Mouse (Mus musculus) MEL (cell line): ENCODE results near the gene Gje1.

Source experiments
- CHD2 ChIP-seq: IDR thresholded peaks from 2 replicates; pipeline ENCODE4 v1.6.1; 2011; ENCODE audit warnings: low read length, improper control_type of control experiment
- CTCF ChIP-seq, 3 experiments: IDR thresholded peaks in 2 of 3; conservative IDR thresholded peaks in 1 of 3; 2 replicates each; pipeline ENCODE4 v1.5.1; 2011 to 2012; ENCODE audit warnings: low read length in 3 of 3, low read depth in 2 of 3, mild to moderate bottlenecking in 2 of 3, improper control_type of control experiment in 1 of 3, inconsistent platforms in 1 of 3, mixed read lengths in 1 of 3, moderate library complexity in 1 of 3; ENCODE audit not compliant: control insufficient read depth in 1 of 3, insufficient read depth in 1 of 3, poor library complexity in 1 of 3, severe bottlenecking in 1 of 3
- HCFC1 ChIP-seq: IDR thresholded peaks from 2 replicates; pipeline ENCODE4 v1.6.1; 2012; ENCODE audit warnings: low read depth, mild to moderate bottlenecking, inconsistent platforms, low read length, improper control_type of control experiment, moderate library complexity
- JUND ChIP-seq: IDR thresholded peaks from 2 replicates; pipeline ENCODE4 v1.6.1; 2011; ENCODE audit warnings: low read depth, mild to moderate bottlenecking, improper control_type of control experiment, low read length
- MAZ ChIP-seq: IDR thresholded peaks from 2 replicates; pipeline ENCODE4 v1.6.1; 2012; ENCODE audit warnings: low read depth, mild to moderate bottlenecking, inconsistent platforms, low read length, improper control_type of control experiment
- MXI1 ChIP-seq: IDR thresholded peaks from 2 replicates; pipeline ENCODE4 v1.6.1; 2011; ENCODE audit warnings: mild to moderate bottlenecking, low read depth, low read length, improper control_type of control experiment
- MYB ChIP-seq: IDR thresholded peaks from 2 replicates; pipeline ENCODE4 v1.6.1; 2011; ENCODE audit warnings: mild to moderate bottlenecking, low read depth, low read length, improper control_type of control experiment
- POLR2A ChIP-seq, 2 experiments: IDR thresholded peaks; 2 replicates each; pipeline ENCODE4 v1.6.1; 2011 to 2012; ENCODE audit warnings: low read length in 2 of 2, mild to moderate bottlenecking in 2 of 2, control low read depth in 1 of 2, improper control_type of control experiment in 1 of 2, low read depth in 1 of 2, moderate library complexity in 1 of 2; ENCODE audit not compliant: control insufficient read depth in 1 of 2, insufficient read depth in 1 of 2, poor library complexity in 1 of 2
- RCOR1 ChIP-seq: IDR thresholded peaks from 2 replicates; pipeline ENCODE4 v1.6.1; 2012; ENCODE audit warnings: low read depth, mild to moderate bottlenecking, inconsistent platforms, low read length, improper control_type of control experiment
- UBTF ChIP-seq: IDR thresholded peaks from 2 replicates; pipeline ENCODE4 v1.6.1; 2012; ENCODE audit warnings: low read depth, mild to moderate bottlenecking, inconsistent platforms, low read length, improper control_type of control experiment, moderate library complexity, borderline replicate concordance; ENCODE audit not compliant: insufficient read depth
- ZNF384 ChIP-seq: IDR thresholded peaks from 2 replicates; pipeline ENCODE4 v1.6.1; 2012; ENCODE audit warnings: low read depth, mild to moderate bottlenecking, inconsistent platforms, low read length, improper control_type of control experiment

- no peak for TF ChIP-seq CTCF (IDR thresholded peaks at IDR 0.05 in 2 of 3, conservative IDR thresholded peaks at IDR 0.05 in 1 of 3; ENCODE audit: control insufficient read depth in 1 of 3, insufficient read depth in 1 of 3, low read depth in 2 of 3, low read length in 3 of 3, poor library complexity in 1 of 3, severe bottlenecking in 1 of 3)
- no peak for TF ChIP-seq HCFC1
- TF ChIP-seq MYB: no peak
- TF ChIP-seq CHD2: no peak
- TF ChIP-seq JUND: no peak
- no peak for TF ChIP-seq ZNF384
- TF ChIP-seq MAZ: no peak
- TF ChIP-seq RCOR1: no peak
- TF ChIP-seq POLR2A (IDR thresholded peaks at IDR 0.05; ENCODE audit: control insufficient read depth in 1 of 2, insufficient read depth in 1 of 2, low read depth in 1 of 2, low read length in 2 of 2, poor library complexity in 1 of 2): no peak
- no peak for TF ChIP-seq MXI1
- TF ChIP-seq UBTF: no peak
Measured at GRCm38 (mm10) chr10:14718114-14718513, at the start of gene Gje1.
